Mouse (Mus musculus) liver, embryonic 12.5 days (tissue): ENCODE measurements around the gene Glul. TPM values are rescaled to one million over a fixed set of nuclear protein-coding genes. Genes with fewer than 3 reads are reported as not detected.
A peak's percentile ranks its signal among the peaks of the same experiment; 100 is the strongest.
"Not testable (repeated sequence)": the region's sequence is repeated elsewhere in the genome, so short reads cannot be mapped to it uniquely, and the experiment has no call there.

Experiments
- ATAC-seq: fragments of 200-750 bp; cut with Nextera tagmentation; 2 replicates; pipeline ENCODE4 v1.8.0; 2017; ENCODE audit warnings: moderate number of reproducible peaks, mild to moderate bottlenecking, moderate library complexity
- H3K27ac ChIP-seq: fragments of 300-500 bp; sonication (generic); 2 replicates; pipeline ENCODE4 v1.5.1; 2016; ENCODE audit warnings: mild to moderate bottlenecking
- H3K27me3 ChIP-seq: fragments of 300-500 bp; sonication (generic); replicated peaks from 2 replicates; pipeline ENCODE4 v1.6.1; 2016; ENCODE audit warnings: mild to moderate bottlenecking, moderate library complexity
- H3K36me3 ChIP-seq: fragments of 300-500 bp; sonication (generic); 2 replicates; pipeline ENCODE4 v1.6.1; 2016; ENCODE audit warnings: mild to moderate bottlenecking, moderate library complexity
- H3K4me1 ChIP-seq: fragments of 300-500 bp; sonication (generic); 2 replicates; pipeline ENCODE4 v1.6.1; 2016
- H3K4me2 ChIP-seq: fragments of 300-500 bp; sonication (generic); 2 replicates; pipeline ENCODE4 v1.6.1; 2016; ENCODE audit warnings: mild to moderate bottlenecking, moderate library complexity
- H3K4me3 ChIP-seq: fragments of 300-500 bp; sonication (generic); 2 replicates; pipeline ENCODE4 v1.5.1; 2016; ENCODE audit warnings: mild to moderate bottlenecking, moderate library complexity
- H3K9ac ChIP-seq: fragments of 300-500 bp; sonication (generic); 2 replicates; pipeline ENCODE4 v1.6.1; 2016; ENCODE audit warnings: mild to moderate bottlenecking, moderate library complexity
- H3K9me3 ChIP-seq: fragments of 300-500 bp; sonication (generic); replicated peaks from 2 replicates; pipeline ENCODE4 v1.6.1; 2016; ENCODE audit warnings: mild to moderate bottlenecking, moderate library complexity
- WGBS: fragments of 180-500 bp; shearing (Covaris S2); methylation state at CpG from one replicate; pipeline ENCODE4 v1.1.7; 2016; ENCODE audit not compliant: insufficient replicate concordance; 5-methylcytosine and 5-hydroxymethylcytosine counted together
- polyA plus RNA-seq: library from polyadenylated mRNA; unstranded; fragments of >200 nt; fragmentation: Nextera tagmentation; extraction: Ambion mirVana; gene quantifications from 2 replicates; pipeline ENCODE4 v1.2.1, GENCODE M21; 2016

Glul gene
- 100 and 107 TPM in 2 replicates for polyA plus RNA-seq

- Histone ChIP-seq H3K36me3 (peaks cover 24% of the 10 kb centered on the region), H3K9me3 (no peaks in the 10 kb centered on the region), H3K4me3 (peak within 1 kb of the TSS; percentile 82), H3K4me1 (peaks cover 49% of the 10 kb centered on the region), H3K4me2 (peak within 1 kb of the TSS; percentile 79), H3K9ac (peak within 1 kb of the TSS; percentile 92), H3K27me3 (no peaks in the 10 kb centered on the region), H3K27ac (peak within 1 kb of the TSS; percentile 99)
- peak; percentile 96 for ATAC-seq
- WGBS: under 1% methylated on average over 50 of the region's 51 CpGs
Measured at GRCm38 (mm10) chr1:153899731-153900380, at the start of gene Glul, which contains the start of gene Teddm2. Gene Glul, plus strand, starts transcription at chr1:153899944. Gene Teddm2, minus strand, starts transcription at chr1:153900228.

DNA sequence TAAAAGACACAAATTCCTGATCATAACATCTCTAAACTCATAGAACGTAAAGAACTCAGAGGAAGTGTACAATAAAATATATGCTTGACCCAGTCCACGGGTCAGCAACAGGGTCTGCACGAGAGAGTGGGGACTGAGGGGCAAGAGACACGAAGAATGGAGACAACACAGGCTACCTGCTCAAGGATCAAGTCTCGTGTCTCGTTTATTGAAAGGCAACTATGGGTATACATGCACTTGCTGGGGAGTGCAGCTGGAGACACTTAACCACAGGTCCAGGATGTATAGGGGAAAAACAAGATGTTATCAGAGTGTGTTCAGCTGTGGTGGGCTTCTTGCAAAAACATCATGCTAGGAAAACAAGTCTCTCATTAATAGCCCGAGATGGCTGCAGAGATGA is 47.0 kb upstream of the Glul start:
- H3K27ac ChIP-seq: not testable (repeated sequence)

DNA sequence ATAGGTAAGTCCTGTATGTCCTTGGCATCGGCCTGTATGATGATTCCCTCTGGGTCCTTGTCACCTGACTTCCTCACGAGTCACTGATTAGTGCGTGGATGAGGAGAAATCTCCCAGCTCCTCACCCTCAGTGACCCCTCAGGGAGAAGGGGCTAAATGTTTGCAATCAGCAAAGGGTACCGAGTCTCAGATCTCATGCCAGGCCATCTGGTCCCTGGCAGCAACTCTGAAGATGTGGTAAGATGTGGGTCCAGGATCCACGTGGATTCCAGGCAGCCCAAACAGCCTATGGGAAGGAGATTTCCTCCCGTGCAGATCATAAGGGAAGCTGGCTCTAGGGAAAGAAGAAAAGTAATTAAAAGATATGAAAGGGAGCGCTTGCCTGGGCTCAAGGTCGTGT is 43.8 kb upstream of the Glul start:
- WGBS: 65% methylated on average over 8 of the region's 8 CpGs
- ATAC-seq: no peak

More for the DNA sequence above, 47.0 kb upstream of the Glul start:
- H3K27me3 ChIP-seq, H3K4me3 ChIP-seq, H3K9me3 ChIP-seq, H3K36me3 ChIP-seq, H3K4me2 ChIP-seq, H3K4me1 ChIP-seq, H3K9ac ChIP-seq, ATAC-seq: not testable (repeated sequence)
- 44% methylated on average over 7 of the region's 7 CpGs for WGBS

GRCm38 (mm10) chr1:153874045-153874444 is 25.7 kb upstream of the Glul start, which contains the start of gene Teddm1b:
Gene Teddm1b, plus strand, starts transcription at chr1:153874345.
- Histone ChIP-seq H3K4me2 (no peak within 1 kb of the TSS), H3K27ac (no peak within 1 kb of the TSS), H3K36me3 (no peaks in the 10 kb centered on the region), H3K4me1 (no peaks in the 10 kb centered on the region), H3K4me3 (no peak within 1 kb of the TSS), H3K9ac (no peak within 1 kb of the TSS), H3K27me3 (no peaks in the 10 kb centered on the region), H3K9me3 (no peaks in the 10 kb centered on the region)
- 72% methylated on average over 6 of the region's 6 CpGs for WGBS
- no peak for ATAC-seq

More for the DNA sequence above, 43.8 kb upstream of the Glul start:
- Histone ChIP-seq H3K36me3 (no peaks in the 10 kb centered on the region), H3K27ac (no peak overlapping the region), H3K9me3 (no peaks in the 10 kb centered on the region), H3K4me2 (no peak overlapping the region), H3K9ac (no peak overlapping the region), H3K4me1 (no peaks in the 10 kb centered on the region), H3K4me3 (no peak overlapping the region), H3K27me3 (no peaks in the 10 kb centered on the region)

- H3K27me3 ChIP-seq, H3K9ac ChIP-seq, H3K4me1 ChIP-seq, H3K4me2 ChIP-seq, H3K4me3 ChIP-seq, ATAC-seq, H3K36me3 ChIP-seq, H3K27ac ChIP-seq, H3K9me3 ChIP-seq: not testable (repeated sequence)
- 84% methylated on average over 17 of the region's 17 CpGs for WGBS
Measured at GRCm38 (mm10) chr1:153880391-153880790, 19.4 kb upstream of the Glul start.

DNA sequence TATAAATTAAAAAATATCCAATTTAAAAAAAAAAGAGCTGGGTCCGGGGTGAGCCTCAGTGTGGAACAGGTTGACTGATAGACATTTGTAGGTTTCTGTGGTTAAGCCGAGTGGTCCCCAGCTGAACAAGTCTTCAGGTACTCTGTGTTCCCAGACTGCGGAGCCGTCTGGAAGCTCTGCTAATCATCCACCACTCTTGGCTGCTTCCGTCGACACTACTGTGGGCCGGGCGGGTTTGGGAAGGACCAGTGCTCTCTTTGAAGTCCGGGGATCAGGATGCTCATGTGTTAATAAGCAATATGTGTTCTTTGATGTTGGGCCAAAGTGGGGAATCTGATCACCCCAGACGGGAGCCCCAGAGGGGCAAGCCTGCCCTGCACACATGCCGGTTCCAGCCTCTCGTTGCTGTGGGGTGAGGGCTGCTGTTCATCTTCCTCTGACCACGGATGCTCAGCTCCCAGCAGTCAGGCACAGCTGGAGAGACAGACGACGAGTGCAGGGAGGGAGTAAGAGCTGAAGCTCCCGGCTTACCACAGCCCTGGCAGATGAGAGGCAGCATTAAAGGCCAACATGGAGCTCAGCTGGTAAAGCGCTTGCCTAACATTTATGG is 13.6 kb upstream of the Glul start:
- H3K4me3 ChIP-seq: no peak overlapping the region
- H3K27ac ChIP-seq: no peak overlapping the region
- H3K9ac ChIP-seq: no peak overlapping the region
- no peaks in the 10 kb centered on the region for H3K9me3 ChIP-seq
- no peaks in the 10 kb centered on the region for H3K36me3 ChIP-seq
- no peaks in the 10 kb centered on the region for H3K27me3 ChIP-seq
- H3K4me1 ChIP-seq: no peaks in the 10 kb centered on the region
- H3K4me2 ChIP-seq: no peak overlapping the region
- ATAC-seq: no peak
- WGBS: 46% methylated on average over 17 of the region's 17 CpGs

GRCm38 (mm10) chr1:153890121-153890520 is 9.6 kb upstream of the Glul start:
- no peak overlapping the region for H3K9ac ChIP-seq
- no peak for ATAC-seq
- no peak overlapping the region for H3K4me2 ChIP-seq
- no peak overlapping the region for H3K4me3 ChIP-seq
- no peak overlapping the region for H3K27ac ChIP-seq
- 79% methylated on average over 10 of the region's 10 CpGs for WGBS
- H3K4me1 ChIP-seq: peaks cover 4% of the 10 kb centered on the region; the same call in 1 of the 2 replicates
- H3K36me3 ChIP-seq: no peaks in the 10 kb centered on the region
- peaks cover 10% of the 10 kb centered on the region; the same call in 1 of the 2 replicates for H3K27me3 ChIP-seq
- H3K9me3 ChIP-seq: no peaks in the 10 kb centered on the region

DNA sequence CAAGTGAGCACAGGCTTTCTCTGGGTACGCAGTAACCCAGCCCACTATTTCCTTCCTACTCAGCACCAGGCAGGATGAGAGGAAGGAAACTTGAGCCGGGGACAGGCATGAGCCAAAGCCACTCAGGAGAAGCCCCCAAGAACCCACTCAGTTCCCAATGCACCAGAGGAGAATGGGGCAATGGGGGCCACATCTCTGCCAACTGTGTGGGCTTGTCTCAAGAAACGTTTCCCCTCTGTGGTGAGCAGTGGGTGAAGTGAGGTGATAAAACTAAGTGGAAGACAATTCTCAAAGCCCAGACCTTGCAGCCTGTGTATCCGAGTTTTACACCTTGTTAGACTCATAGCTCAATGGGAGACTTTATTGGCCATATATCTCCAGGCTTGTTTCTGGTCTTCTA is 8.3 kb upstream of the Glul start, which contains the start of gene Teddm1a:
Gene Teddm1a, plus strand, starts transcription at position 301 of the 400 bp plus-strand sequence.
- 25% methylated on average over 4 of the region's 4 CpGs for WGBS
- no peak within 1 kb of the TSS for H3K4me3 ChIP-seq
- peaks cover 6% of the 10 kb centered on the region; the same call in 1 of the 2 replicates for H3K4me1 ChIP-seq
- no peak within 1 kb of the TSS for H3K9ac ChIP-seq
- no peak for ATAC-seq
- peaks cover 10% of the 10 kb centered on the region; the same call in 1 of the 2 replicates for H3K27me3 ChIP-seq
- no peaks in the 10 kb centered on the region for H3K36me3 ChIP-seq
- no peak within 1 kb of the TSS for H3K27ac ChIP-seq
- H3K4me2 ChIP-seq: no peak within 1 kb of the TSS
- H3K9me3 ChIP-seq: no peaks in the 10 kb centered on the region

- Histone ChIP-seq H3K4me3 (no peak overlapping the region), H3K9ac (no peak overlapping the region), H3K27ac (no peak overlapping the region), H3K4me1 (peaks cover 20% of the 10 kb centered on the region), H3K9me3 (no peaks in the 10 kb centered on the region), H3K4me2 (no peak overlapping the region), H3K36me3 (no peaks in the 10 kb centered on the region), H3K27me3 (peaks cover 10% of the 10 kb centered on the region; the same call in 1 of the 2 replicates)
- ATAC-seq: no peak
- 47% methylated on average over 2 of the region's 2 CpGs for WGBS
Measured at GRCm38 (mm10) chr1:153893746-153894145, 6.0 kb upstream of the Glul start.

- H3K36me3 ChIP-seq: no peaks in the 10 kb centered on the region
- H3K27ac ChIP-seq: no peak overlapping the region
- H3K4me2 ChIP-seq: no peak overlapping the region
- WGBS: 36% methylated on average over 8 of the region's 8 CpGs
- peaks cover 26% of the 10 kb centered on the region for H3K4me1 ChIP-seq
- H3K27me3 ChIP-seq: peaks cover 10% of the 10 kb centered on the region; the same call in 1 of the 2 replicates
- H3K9me3 ChIP-seq: no peaks in the 10 kb centered on the region
- no peak for ATAC-seq
- no peak overlapping the region for H3K4me3 ChIP-seq
- no peak overlapping the region for H3K9ac ChIP-seq
Measured at GRCm38 (mm10) chr1:153894201-153894893, 5.4 kb upstream of the Glul start.

GRCm38 (mm10) chr1:153894979-153895378 is 4.8 kb upstream of the Glul start:
- peaks cover 10% of the 10 kb centered on the region; the same call in 1 of the 2 replicates for H3K27me3 ChIP-seq
- H3K36me3 ChIP-seq: no peaks in the 10 kb centered on the region
- no peak overlapping the region for H3K4me3 ChIP-seq
- no peak overlapping the region for H3K4me2 ChIP-seq
- 37% methylated on average over 5 of the region's 5 CpGs for WGBS
- no peak for ATAC-seq
- H3K9ac ChIP-seq: no peak overlapping the region
- H3K9me3 ChIP-seq: no peaks in the 10 kb centered on the region
- H3K27ac ChIP-seq: no peak overlapping the region
- H3K4me1 ChIP-seq: peaks cover 29% of the 10 kb centered on the region

- no peak overlapping the region for H3K27ac ChIP-seq
- no peak for ATAC-seq
- H3K36me3 ChIP-seq: no peaks in the 10 kb centered on the region
- peaks cover 43% of the 10 kb centered on the region for H3K4me1 ChIP-seq
- 78% methylated on average over 8 of the region's 8 CpGs for WGBS
- H3K27me3 ChIP-seq: peaks cover 10% of the 10 kb centered on the region; the same call in 1 of the 2 replicates
- H3K9me3 ChIP-seq: no peaks in the 10 kb centered on the region
- H3K4me2 ChIP-seq: no peak overlapping the region
- H3K9ac ChIP-seq: no peak overlapping the region
- no peak overlapping the region for H3K4me3 ChIP-seq
Measured at GRCm38 (mm10) chr1:153897196-153897595, 2.5 kb upstream of the Glul start.
